Mouse (Mus musculus) small intestine, adult 2 months (tissue): Measurements from ENCODE around the gene Lrba.

Experiments
- CTCF ChIP-seq: fragments of 200-500 bp; IDR thresholded peaks from 2 replicates; pipeline ENCODE4 v1.5.1; 2012; ENCODE audit warnings: low read depth, mild to moderate bottlenecking, control low read depth, inconsistent platforms, low read length, moderate library complexity, mixed read lengths; ENCODE audit not compliant: insufficient replicate concordance, insufficient read length; ENCODE audit errors: extremely low read depth
- POLR2A ChIP-seq: fragments of 200-500 bp; IDR thresholded peaks from 2 replicates; pipeline ENCODE4 v1.6.1; 2012; ENCODE audit warnings: low read depth, mild to moderate bottlenecking, control low read depth, inconsistent platforms, low read length, moderate library complexity

- TF ChIP-seq POLR2A (no peak), CTCF (no peak)
Measured at GRCm38 (mm10) chr3:86809199-86809598, 584.7 kb downstream of the Lrba start.
